Mouse (Mus musculus) brain, embryonic 14.5 days (tissue): Measurements from ENCODE around the gene Cnr2. TPM values are rescaled to one million over a fixed set of nuclear protein-coding genes. Genes with fewer than 3 reads are reported as not detected.

Experiments
- DNase-seq: peaks from one replicate; pipeline ENCODE4 v3.0.0-alpha.2; 2011; ENCODE audit warnings: low read depth
- CTCF ChIP-seq: fragments of 200-500 bp; IDR thresholded peaks from 2 replicates; pipeline ENCODE4 v1.5.1; 2012; ENCODE audit warnings: inconsistent platforms, mild to moderate bottlenecking, moderate library complexity, borderline replicate concordance; ENCODE audit not compliant: insufficient read depth, insufficient read length; ENCODE audit errors: extremely low read depth
- POLR2A ChIP-seq: fragments of 200-500 bp; IDR thresholded peaks from 2 replicates; pipeline ENCODE4 v1.6.1; 2012; ENCODE audit warnings: mild to moderate bottlenecking, inconsistent platforms, borderline replicate concordance; ENCODE audit not compliant: poor library complexity, insufficient read depth, insufficient read length, severe bottlenecking; ENCODE audit errors: extremely low read depth
- polyA plus RNA-seq: library from polyadenylated mRNA; depleted of rRNA; stranded (reverse); fragments of >200 nt; gene quantifications from 2 replicates; pipeline ENCODE4 v1.2.3, GENCODE M21; 2012

Cnr2 gene
- polyA plus RNA-seq, 1 experiment, result 0.25 TPM

DNA sequence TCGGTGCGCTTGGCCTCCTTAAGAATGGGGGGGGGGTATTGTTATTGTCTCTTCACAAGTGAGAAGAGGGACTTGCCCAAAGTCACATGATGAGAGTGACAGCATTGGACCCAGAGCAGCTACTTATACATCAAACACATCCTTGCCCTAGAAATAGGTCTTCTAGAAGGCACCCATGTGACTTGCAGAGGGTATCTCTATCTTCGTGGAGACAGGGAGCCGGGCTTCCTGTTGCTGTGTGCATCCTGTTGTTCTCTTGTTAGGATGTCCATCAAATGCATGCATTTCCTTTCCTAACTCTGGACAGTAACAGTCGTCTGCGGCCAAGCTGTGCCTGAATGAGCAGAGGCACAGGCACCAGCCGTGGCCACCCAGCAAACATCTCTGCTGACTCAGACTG lies 16.3 kb downstream of the Cnr2 start:
- no peak for DNase-seq
- TF ChIP-seq POLR2A (no peak), CTCF (no peak)

DNA sequence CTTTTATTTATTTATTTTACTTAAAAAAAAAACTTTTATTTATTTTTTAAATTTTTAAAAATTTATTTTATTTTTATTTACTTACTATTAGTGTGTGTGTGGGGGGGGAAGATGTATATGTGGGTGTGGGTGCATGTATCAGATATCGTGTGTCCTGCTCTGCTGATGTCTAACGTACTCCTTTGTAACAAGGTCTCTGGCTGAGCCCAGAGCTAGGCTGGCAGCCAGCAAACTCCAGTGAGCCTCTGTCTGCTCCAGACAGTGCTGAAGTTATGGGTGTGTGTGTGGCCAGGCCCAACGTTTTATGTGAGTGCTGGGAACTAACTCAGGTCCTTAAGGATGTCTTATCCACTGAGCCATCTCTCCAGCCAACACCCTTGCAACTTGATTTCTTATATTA lies 17.0 kb downstream of the Cnr2 start:
- peak; percentile 48 for DNase-seq
- TF ChIP-seq POLR2A, result no peak
- TF ChIP-seq CTCF, result no peak

DNA sequence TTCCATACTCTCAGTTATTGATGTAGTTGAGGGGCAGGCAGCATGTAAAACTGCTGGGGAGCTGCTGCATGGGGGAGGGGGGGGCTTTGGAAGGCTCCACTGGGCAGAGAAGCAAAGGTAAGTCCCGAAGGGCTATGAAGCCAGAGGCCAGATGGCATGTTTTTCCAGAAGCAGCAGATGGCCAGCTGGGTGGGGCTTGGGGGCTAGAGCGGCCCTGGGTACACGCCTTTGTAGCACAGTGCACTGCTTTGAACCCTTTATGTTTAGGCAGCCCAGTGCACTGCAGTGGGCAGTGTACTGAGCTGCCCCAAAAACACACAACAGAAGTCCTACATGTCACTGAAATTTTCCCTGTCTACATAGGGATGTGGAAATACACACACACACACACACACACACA lies 17.6 kb downstream of the Cnr2 start:
- TF ChIP-seq POLR2A (no peak), CTCF (no peak)
- peak; percentile 79 for DNase-seq

DNA sequence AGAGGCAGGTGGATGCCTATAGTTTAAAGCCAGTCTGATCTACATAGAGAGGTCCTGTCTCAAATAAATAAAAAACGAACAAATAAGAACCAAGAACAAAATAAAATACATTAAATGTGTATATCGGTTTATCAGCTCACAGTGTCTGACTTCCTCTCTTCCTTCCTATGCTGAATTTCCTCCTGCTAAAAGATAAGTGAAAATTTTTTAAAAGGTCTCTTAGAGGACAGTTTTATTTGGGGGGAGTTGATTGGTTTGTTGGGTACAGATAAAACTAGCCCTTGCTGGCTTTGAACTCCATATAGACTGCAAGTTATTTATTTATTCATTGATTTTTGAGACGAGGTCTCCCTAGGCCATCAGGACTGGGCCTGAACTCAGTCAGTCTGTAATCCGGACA lies 18.2 kb downstream of the Cnr2 start:
- TF ChIP-seq CTCF, result no peak
- no peak for TF ChIP-seq POLR2A
- DNase-seq, result no peak

DNA sequence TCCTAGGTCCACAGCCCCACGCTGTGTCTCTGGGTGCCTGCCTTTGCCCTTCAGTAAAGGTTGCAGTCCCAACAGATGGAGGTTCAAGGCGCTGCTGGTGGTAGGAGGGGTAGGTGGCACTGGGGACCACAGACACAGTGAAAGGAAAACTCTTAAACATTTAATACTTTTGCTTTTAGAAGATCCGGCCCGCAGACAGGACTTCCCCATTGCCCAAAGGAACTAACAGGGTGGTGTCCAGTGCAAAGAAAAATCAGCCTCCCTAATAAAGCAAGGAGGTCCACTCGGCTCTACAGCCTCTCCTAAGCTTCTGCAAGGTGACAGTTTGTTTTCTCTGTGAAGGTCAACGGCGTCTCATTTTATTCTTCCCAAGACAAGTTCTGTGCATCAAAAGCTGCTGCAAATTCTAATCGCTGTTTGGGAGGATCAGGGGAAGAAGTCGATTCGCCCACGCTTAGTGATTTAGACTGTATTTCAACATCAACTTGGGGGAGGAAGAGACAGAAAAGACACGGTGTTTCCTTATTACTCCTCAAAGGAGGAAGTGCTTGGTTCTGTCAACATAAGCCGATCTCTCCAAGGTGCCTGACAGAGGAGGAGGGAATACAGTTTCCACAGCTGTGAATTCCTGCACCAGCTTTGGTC lies 23.6 kb downstream of the Cnr2 start:
- DNase-seq, result no peak
- no peak for TF ChIP-seq POLR2A
- TF ChIP-seq CTCF, result no peak

DNA sequence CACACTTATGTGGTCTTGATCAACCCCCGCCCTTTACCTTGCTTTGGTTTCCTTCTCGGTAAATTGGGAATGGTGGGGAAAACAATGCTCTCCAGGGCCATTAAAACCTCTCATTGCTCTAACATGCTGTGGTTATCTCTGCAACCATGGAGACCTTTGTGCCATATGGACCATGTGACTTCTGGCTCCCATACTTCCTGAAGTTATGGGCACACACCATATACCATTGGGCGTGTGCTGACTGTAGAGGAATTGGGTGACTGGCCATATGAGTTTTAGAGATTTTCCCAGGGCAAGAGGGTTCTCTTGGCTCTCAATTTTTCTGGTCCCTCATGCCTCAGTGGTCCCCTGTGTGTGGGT lies 24.1 kb downstream of the Cnr2 start:
- TF ChIP-seq CTCF (no peak), POLR2A (no peak)

DNA sequence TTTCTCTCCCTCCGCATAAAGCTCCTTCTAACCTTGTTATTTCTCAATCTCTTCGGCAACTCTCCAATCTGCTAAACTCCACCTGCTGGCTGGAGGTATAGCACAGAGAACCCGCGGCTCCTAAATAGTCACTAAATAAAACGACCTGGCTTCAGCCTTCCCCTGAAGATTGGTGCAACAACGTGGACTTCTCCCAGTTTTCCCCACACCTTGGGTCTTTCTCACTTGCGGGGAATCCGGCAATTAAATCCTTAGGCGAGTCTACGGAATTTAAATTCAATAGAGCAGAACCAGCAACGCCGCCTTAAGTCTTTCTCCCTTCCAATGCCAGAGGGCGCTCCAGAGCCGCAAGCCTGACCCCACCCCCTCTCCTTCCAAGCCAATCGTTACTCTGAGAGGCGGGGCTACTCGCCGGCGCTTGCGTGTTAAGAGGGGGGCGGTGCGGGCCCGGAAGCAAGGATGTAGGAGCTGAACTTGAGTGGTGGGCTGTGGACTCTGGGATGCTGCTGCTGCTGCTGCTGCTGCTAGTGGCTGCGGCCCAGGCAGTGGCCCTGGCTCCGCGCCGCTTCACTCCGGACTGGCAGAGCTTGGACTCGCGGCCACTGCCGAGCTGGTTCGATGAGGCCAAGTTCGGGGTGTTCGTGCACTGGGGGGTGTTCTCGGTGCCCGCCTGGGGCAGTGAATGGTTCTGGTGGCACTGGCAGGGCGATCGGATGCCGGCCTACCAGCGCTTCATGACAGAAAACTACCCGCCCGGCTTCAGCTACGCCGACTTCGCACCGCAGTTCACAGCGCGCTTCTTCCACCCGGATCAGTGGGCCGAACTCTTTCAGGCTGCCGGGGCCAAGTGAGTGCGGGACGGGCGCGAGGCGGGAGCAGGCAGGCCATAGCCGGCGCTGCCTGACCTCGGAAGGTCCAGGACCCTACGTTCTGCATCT lies 25.4 kb downstream of the Cnr2 start, which contains the start of gene Fuca1:
Gene Fuca1 (plus strand): TSS at position 432 of the 938 bp plus-strand sequence.
- TF ChIP-seq CTCF (peak; percentile 81), POLR2A (peak; percentile 76; the same call in 1 of the 2 replicates)
- peak; percentile 99 for DNase-seq

More for the DNA sequence above, 24.1 kb downstream of the Cnr2 start:
- no peak for DNase-seq

DNA sequence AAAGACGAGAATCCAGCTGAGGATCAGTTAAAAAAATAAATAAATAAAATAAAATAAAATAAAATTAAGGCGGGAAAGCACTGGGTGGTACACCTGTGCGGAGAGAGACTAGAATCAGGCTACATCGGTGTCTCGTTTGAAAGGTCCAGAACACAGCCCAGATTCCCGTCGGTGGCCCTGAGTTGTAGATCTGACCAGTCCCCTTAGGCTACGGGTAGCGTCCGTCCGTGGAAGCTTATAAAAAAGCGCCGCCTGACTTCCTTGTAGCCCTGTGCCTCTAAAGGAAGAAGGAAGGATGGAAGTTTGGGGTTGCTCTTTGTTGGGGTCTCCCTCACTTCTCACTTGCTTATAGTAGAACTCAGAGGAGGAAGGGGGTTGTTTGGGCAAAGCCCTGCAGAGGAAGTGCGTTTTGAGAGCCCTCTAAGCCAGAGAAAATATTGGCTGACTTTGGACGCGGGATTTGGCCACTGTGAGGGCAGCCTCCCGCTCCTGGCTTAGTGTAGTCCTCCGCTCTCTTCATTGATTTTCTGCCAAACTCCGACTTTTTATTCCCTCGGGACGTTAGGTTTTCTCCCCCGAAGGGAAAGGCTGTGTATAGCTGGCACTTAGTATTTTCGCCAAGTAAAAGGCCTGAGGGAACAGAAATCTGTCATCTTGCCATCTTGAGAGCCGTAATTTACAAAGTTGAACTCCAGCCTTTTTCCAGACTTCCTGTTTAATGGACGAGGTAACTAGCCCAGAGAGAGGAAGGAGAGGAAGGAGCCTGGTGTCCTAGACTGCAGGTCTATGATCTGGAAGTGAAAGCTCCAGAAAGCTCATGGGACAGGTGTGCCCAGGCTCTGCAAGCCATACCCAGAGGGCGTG lies 26.3 kb downstream of the Cnr2 start:
- TF ChIP-seq CTCF, result no peak
- no peak for TF ChIP-seq POLR2A
- peak; percentile 35 for DNase-seq

DNA sequence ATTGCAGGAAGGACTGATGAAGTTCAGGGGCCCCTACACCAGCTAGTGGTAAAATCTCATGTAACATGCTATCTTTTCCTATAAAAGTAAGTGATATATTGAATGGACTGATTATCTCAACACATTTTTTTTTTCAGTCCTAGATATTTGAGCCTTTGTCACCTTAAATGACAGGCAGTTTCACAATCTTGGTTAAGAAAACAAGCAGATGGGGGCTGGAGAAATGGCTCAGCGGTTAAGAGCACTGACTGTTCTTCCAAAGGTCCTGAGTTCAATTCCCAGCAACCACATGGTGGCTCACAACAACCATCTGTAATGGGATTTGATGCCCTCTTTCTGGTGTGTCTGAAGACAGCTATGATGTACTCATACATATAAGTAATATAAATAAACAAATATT lies 27.0 kb downstream of the Cnr2 start:
- no peak for DNase-seq
- TF ChIP-seq CTCF (no peak), POLR2A (no peak)

DNA sequence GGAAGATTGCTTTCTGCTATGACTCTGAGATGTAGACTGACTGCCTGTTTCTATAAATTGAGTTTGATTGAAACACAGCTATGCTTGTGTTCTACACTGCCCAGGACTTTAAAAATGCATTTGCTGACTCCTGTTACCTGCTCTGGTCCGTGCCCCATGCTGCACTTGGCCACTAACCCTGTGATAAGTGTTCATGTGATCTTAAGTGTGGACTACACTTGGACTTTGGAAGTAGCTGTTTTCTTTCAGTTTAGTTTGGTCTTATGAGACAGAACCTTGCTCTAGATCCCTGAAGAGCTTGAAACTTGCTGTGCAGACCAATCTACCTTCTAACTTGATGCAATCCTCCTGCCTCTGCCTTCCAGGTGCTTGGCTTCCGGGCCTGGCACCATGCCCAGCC lies 29.2 kb downstream of the Cnr2 start:
- no peak for DNase-seq
- TF ChIP-seq POLR2A (no peak), CTCF (no peak)

DNA sequence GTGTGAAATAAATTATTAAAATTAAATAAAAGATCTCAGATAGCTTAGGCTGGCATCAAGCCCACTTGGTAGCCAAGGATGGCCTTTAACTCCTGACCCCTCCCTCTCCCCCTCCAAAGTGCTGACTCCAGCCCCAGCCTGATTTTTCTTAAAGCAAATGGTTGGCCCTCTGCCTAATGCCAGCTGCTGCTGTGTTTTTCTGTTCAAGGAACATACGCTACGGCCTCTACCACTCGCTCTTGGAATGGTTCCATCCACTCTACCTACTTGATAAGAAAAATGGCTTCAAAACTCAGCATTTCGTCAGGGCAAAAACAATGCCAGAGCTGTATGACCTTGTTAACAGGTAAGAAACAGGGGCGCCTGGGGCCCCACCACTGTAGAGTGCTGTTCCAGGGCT lies 30.1 kb downstream of the Cnr2 start:
- DNase-seq, result peak; percentile 59
- TF ChIP-seq POLR2A, result no peak
- no peak for TF ChIP-seq CTCF

DNA sequence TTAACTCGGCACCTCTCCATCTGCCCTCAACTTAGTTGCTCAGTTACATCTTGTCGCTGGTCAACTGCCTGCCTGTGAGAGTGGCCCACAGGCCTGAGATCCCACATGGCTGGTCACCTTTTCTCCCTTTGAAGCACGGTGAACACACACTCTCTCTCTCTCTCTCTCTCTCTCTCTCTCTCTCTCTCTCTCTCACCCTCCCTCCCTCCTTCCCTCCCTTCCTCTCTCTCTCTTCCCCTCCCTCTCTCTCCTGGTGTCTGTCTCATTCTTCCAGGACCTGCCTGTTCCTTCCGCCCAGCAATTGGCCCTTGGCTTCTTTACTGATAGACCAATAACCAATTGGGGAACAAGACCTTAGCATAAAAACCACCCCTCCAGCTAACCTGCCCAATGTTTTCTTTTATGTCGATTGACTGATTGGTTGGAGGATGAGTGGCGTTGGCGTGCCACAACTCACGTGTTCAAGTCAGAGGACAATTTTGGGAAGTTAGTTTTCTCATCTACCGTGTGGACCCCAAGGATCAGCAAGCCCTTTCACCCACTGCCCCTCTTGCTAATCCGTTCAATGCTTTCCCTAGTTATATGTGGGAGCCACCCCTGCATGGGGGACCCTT lies 31.1 kb downstream of the Cnr2 start:
- DNase-seq, result no peak
- TF ChIP-seq POLR2A (no peak), CTCF (no peak)
